Mouse (Mus musculus) heart, adult 9 months (tissue): ENCODE results near the gene Nsg1.

ENCODE experiments used
- DNase-seq, 2 experiments: peaks; one replicate each; pipeline ENCODE4 v3.0.0; 2022; ENCODE audit warnings: low spot score in 2 of 2

Nsg1 gene

GRCm38 (mm10) chr5:38140893-38141292 is 18.8 kb downstream of the Nsg1 start:
- no peak for DNase-seq

DNA sequence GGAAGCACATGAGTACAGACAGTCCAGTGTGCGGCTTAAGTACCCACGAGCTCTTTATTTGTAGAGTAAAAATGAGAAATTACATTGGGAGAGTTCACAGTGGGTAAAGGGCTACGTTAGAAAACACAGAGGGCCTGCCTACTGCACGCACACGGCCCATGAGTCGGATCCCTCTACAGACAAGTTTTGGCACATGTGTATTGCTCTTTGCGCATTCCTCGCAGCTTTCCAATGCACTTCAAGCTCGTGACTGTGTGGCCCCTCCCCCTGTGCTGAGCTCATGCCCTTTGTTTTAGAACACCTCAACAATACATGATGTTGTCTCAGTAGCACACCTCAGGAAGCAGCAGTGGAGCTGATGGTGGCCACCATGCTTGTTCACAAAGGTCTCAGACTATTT is 22.5 kb downstream of the Nsg1 start:
- DNase-seq: no peak

GRCm38 (mm10) chr5:38136247-38136646 is 23.5 kb downstream of the Nsg1 start:
- DNase-seq: no peak

GRCm38 (mm10) chr5:38129339-38129738 is 30.4 kb downstream of the Nsg1 start:
- no peak for DNase-seq

GRCm38 (mm10) chr5:38126519-38127306 is 33.0 kb downstream of the Nsg1 start:
- no peak for DNase-seq

- DNase-seq: no peak
Measured at GRCm38 (mm10) chr5:38121699-38122098, 38.0 kb downstream of the Nsg1 start.

DNA sequence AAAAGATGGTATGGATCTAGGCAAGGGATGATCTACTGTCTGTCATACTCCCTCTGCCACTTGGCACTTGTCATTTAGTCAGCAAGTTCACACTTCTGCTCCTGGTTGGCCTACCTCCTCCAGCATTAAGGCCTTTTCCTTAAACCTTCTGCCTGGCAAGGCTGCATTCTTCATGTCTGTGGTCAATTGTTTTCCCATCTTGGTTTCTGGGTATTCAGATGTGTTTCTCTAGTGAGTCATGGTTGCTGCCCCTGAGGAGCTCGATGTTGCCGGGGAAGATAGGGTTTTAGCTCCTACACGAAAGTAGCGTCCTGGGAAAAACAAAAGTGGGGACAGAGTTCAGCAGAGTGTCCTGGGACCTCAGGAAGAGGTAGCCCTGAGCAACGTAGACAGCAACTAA is 40.4 kb downstream of the Nsg1 start:
- DNase-seq: no peak

DNA sequence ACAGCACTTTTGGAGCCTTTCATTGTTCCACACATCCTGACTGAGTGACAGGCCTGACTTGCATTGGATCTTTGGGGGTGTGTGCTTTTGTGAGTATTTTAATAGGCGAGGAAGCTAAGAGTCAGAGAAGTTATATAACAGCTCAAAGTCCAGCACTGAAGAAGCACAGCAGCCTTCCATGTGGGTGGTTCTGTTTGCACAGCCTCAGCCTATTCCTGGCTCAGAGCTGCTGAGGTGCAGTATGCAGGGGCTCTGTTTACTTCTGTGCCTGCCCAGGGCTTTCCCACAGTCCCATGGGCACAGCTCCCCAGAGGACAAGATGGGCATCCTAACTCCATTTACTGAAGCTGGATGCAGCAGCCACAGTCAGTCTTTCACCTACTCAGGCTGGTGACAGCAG is 42.7 kb downstream of the Nsg1 start:
- DNase-seq: no peak

- DNase-seq: no peak
Measured at GRCm38 (mm10) chr5:38114526-38114925, 45.2 kb downstream of the Nsg1 start.

DNA sequence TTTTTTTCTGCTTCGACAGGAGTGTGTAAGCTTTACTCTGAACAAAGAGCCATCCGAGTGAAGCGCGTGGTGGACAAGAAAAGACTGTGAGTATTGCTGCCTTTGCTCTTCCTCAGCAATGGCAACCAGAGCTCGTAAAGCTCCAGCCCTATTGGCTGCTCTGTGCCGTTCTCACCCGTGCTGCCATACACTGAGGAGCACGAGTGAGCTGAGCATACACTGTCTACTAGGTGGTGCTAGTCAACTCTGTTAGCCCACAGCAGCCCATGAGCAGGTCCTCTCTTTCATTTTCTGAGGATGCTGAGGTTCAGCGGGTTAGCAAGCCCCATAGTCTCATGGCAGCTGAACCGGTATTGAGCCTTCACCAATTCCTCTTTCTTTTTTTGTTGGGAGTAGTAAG is 52.9 kb downstream of the Nsg1 start:
- DNase-seq: no peak

GRCm38 (mm10) chr5:38106080-38106697 is 53.5 kb downstream of the Nsg1 start:
- DNase-seq: no peak

DNA sequence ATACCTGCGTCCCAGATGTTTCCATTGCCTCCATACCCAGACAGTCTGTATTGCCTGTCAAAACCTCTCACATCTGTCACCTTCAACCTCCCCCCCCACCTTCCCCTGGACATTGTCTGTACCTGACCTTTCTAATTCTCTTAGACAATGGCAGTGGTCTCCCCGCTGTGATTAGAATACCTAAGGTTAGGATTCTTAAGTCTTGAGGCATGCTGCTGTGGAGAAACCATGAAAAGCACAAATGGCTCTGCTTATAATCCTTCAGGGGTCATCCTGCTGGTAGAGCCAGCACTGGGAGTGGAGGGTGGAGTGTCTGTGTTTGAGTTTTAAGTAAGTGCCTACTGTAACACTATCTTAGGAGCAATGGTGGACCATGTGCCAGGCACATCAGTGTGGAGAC is 56.8 kb downstream of the Nsg1 start:
- DNase-seq: no peak

DNA sequence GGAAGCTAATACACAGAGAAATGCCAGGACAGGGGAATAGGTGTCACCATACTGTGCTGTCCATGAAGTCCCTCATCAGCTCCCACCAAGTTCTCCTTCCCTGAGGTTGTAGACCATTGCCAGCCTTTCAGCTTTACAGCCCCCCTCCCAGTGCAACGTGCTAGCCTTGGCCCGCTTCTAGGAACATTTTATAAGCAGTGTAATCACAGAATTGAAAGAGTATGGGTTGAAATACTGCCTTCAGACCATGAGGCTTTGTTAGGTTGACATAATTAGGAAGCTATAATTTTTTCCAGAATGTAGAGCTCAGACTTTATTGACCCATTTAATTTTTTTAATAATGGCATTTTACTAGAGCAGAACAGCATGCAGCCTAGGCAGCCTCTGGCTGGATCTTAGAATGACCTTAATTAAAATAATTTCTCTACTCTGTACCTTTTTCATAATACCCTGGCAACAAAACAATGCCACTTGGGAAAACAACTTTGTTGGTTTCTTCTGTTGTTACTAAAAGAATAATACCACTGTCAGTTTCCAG is 60.5 kb downstream of the Nsg1 start:
- DNase-seq: no peak

DNA sequence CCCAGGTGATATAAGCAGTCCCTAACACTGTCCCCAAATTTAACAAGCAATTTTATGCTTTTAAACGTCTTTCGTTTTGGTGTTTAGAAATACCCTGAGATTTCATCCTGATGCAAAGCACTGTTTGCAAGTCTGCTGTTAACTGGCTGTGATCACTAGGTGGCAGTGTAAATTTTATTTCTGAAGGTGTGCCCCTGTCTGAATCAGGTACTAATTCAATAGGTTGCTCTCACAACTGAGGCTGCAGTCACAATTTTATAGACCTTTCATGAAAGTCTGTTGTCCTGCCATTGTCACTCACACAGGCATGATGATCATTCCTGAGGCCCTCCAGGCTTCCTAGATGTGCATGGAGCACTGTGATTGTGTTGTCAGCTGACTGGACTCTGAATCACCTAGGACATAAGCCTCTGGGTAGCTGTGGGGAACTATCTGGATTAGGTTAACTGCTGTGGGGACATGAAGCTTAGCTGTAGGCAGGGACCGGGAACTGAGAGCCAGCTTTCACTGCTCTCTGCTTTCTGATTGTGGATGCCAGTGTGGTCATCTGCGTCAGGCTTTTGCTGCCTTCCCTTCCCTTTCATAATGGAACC is 62.1 kb downstream of the Nsg1 start:
- no peak for DNase-seq

DNA sequence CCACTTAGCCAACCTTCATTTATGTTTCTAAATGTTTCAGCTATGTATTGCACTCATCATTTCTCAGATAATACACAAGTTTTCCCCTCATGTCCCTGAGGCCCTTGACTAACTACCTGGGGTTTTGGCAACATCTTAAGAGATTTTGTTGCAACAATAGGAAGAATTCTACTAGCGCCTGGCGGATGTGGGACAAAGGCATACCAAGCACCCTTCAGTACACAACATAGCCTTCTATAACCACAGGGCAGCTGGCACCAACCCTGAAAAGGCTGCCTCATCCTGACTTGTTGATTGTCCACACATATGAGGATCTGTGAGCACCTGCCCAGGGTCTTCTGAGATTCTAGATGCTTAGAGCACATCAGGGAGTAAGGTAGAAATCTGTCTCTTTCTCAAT is 65.4 kb downstream of the Nsg1 start:
- no peak for DNase-seq

- no peak for DNase-seq
Measured at GRCm38 (mm10) chr5:38091966-38092304, 67.8 kb downstream of the Nsg1 start.

DNA sequence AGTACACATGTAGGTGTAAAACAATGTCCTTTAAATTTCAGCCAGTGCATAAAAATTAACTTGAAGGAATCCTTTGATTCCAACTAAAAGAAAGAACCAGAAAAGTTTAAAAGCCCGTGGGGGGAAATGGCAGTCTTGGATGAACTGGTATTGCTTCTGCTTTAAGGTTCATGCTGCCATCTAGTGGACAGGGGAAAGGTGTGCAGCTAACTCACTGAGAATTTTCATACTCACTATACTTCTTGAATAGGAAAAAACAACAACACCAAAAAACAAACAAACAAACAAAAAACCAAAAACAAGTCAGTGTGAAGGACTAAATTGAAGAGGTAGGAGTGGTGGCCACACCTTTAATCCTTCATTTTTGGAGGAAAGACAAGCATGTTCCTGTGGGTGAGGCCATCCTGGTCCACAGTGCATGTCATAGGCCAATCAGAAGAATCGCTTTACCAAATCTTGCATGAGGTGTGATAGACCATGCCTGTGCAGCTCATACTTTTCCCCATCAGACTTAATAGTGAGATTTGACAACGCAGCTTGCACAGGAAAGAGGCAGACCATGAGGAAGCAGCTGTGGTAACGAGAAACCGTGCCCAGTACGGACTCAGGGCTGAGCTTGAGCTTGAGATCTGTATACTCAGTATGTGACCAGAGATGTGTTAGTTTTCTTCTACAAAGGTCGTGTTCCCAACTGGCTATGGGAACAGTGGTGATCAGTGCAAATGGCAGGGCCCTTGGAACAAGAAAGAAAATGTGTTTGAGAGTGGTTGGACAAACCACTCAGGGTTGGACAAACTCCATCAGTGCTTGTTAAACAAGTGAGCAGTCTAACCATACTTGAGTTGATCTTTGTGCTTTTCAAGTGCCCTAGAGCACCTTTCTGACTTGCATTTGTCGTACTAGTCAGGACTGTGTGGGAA is 68.4 kb downstream of the Nsg1 start:
- DNase-seq: peak; percentile 13 to 41

DNA sequence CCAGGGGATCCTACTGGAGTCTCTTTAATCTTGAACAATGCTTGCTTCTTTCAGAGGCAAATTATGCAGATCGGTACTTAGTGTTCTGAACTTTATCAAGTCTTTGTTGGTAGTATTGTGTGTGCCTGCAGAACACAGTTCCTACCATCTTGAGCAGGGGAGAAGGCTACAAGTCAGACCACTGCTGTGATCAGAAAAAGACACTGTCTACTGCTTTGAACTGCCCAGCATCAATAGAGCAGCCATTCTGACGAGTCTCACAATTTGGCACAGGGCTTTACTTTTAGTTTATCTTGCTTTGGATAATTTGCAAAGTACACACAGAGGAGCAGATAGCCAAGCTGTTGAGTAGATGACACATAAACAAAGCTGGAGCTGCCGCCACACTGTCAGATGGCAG is 69.1 kb downstream of the Nsg1 start:
- DNase-seq: no peak

DNA sequence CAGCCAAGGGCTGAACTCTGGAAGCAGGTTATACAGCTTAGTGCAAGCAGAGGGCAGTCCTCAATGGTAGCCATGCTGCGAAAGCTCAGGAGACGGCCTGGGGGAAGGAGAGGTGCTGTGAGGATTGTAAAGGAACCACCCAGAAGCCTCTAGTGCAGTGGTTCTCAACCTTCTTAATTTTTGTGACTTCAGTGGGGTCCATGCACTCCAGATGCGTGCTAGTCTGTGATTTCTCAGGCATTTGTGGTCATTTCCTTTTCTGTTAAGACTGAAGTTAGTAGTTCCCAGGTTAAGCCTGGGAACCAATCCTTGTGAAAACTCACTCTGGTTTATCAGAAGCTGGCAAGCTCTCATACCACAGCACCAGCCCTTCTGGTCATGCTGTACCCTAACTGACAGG is 69.6 kb downstream of the Nsg1 start:
- no peak for DNase-seq
